Mouse (Mus musculus): ENCODE results near the gene Phtf2. TPM values are rescaled to one million over a fixed set of nuclear protein-coding genes. Genes with fewer than 3 reads are reported as not detected.
"Not testable (repeated sequence)": the region's sequence is repeated elsewhere in the genome, so short reads cannot be mapped to it uniquely, and the experiment has no call there.

Gene Phtf2
- polyA plus RNA-seq, 1 experiment from 2014 or later = 15.8 TPM

- H3K27ac ChIP-seq (ENCODE audit: low read length) = no peak overlapping the region
- 72% methylated on average over 4 of the region's 4 CpGs for WGBS
- ATAC-seq (ENCODE audit: low FRiP score, low TSS enrichment) = no peak
These were observed 161.6 kb downstream of the Phtf2 start for GRCm38 (mm10) chr5:20720201-20720900.

DNA sequence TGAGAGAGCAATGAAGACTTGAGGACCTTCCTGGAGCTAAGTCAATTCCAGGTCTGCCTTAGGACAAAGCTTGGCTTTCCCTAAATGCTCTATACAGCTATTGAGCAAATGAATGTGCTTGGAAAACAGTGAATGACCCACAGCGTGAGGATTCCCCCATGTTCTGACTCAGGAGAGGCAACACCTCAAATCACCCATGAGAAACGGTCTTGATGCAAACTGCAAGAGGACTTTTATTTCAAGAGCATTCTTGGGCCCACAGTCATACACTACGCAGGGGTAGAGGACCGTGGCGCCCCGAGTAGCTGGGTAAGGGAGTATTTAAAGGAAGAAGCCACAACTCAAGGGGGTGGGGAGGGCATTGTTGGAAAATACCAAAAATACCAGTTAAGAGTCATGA lies 165.9 kb downstream of the Phtf2 start:
- not testable (repeated sequence) for H3K27me3 ChIP-seq (ENCODE audit: insufficient read depth, low read length); H3K4me2 ChIP-seq (replicated peaks; ENCODE audit: low read depth, low read length); H3K9ac ChIP-seq (replicated peaks; ENCODE audit: low read length); H3K36me3 ChIP-seq (ENCODE audit: insufficient read depth, low read length); H3K4me1 ChIP-seq (ENCODE audit: insufficient read depth, low read length); H3K4me3 ChIP-seq (ENCODE audit: low read length); H3K9me3 ChIP-seq (ENCODE audit: low read length); ATAC-seq (ENCODE audit: low FRiP score, low TSS enrichment); H3K27ac ChIP-seq (ENCODE audit: low read length)
- 91% methylated on average over 6 of the region's 6 CpGs for WGBS

More at GRCm38 (mm10) chr5:20720201-20720900, 161.6 kb downstream of the Phtf2 start:
- H3K9ac ChIP-seq (replicated peaks; ENCODE audit: low read length) = no peak overlapping the region
- H3K4me3 ChIP-seq (ENCODE audit: low read length) = no peak overlapping the region
- H3K4me1 ChIP-seq (ENCODE audit: insufficient read depth, low read length) = no peaks in the 10 kb centered on the region
- no peaks in the 10 kb centered on the region for H3K27me3 ChIP-seq (ENCODE audit: insufficient read depth, low read length)
- H3K9me3 ChIP-seq (ENCODE audit: low read length) = no peaks in the 10 kb centered on the region
- no peaks in the 10 kb centered on the region for H3K36me3 ChIP-seq (ENCODE audit: insufficient read depth, low read length)
- H3K4me2 ChIP-seq (replicated peaks; ENCODE audit: low read depth, low read length) = no peak overlapping the region

DNA sequence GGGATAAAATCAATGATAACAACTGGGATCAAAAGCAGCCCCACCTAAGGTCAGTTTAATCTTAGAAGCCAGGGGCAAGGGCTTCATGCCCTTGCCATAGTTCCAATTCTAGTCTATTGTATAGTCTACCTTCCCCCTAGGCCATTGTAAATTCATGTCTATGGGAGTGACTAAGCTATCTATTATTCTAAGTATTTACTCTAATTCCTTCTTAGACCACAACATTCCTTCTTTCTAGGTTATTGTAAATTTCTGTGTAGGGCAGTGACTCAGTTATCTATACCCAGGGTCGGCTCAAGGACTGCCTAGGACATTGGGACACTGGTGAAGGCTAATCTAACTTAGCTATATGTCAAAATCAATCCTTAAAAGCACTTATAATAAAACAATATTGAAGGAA lies 167.3 kb downstream of the Phtf2 start:
- not testable (repeated sequence) for H3K9ac ChIP-seq (replicated peaks; ENCODE audit: low read length); H3K4me2 ChIP-seq (replicated peaks; ENCODE audit: low read depth, low read length); H3K9me3 ChIP-seq (ENCODE audit: low read length); H3K4me3 ChIP-seq (ENCODE audit: low read length); H3K4me1 ChIP-seq (ENCODE audit: insufficient read depth, low read length); ATAC-seq (ENCODE audit: low FRiP score, low TSS enrichment); H3K27ac ChIP-seq (ENCODE audit: low read length); H3K27me3 ChIP-seq (ENCODE audit: insufficient read depth, low read length); H3K36me3 ChIP-seq (ENCODE audit: insufficient read depth, low read length)
- 94% methylated on average over 1 of the region's 1 CpGs for WGBS

DNA sequence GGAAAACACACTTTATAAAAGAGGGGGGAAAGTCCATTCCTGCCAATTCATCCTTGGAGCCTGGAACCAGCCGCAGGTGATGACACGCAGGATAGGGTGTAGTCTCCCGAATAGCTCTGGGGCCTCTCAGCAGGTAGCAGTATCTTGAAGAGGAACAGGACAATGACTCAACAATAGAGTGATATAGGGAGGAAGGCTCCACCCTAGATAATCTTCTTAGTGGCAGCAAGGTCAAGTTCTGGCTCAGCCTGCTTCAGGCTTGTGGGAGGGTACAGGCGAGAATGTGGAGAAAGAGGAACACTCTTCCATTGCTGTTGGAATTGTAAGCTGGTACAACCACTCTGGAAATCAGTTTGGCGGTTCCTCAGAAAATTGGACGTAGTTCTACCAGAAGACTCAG lies 171.1 kb downstream of the Phtf2 start:
- not testable (repeated sequence) for H3K4me1 ChIP-seq (ENCODE audit: insufficient read depth, low read length); H3K27me3 ChIP-seq (ENCODE audit: insufficient read depth, low read length); H3K4me3 ChIP-seq (ENCODE audit: low read length); ATAC-seq (ENCODE audit: low FRiP score, low TSS enrichment); H3K27ac ChIP-seq (ENCODE audit: low read length); H3K36me3 ChIP-seq (ENCODE audit: insufficient read depth, low read length); H3K9ac ChIP-seq (replicated peaks; ENCODE audit: low read length); H3K4me2 ChIP-seq (replicated peaks; ENCODE audit: low read depth, low read length); H3K9me3 ChIP-seq (ENCODE audit: low read length)
- WGBS = 91% methylated on average over 6 of the region's 6 CpGs

Other genes starting within 250 kb of the Phtf2 start
- gene Tmem60, start 67 bp upstream of the Phtf2 start, polyA plus RNA-seq (2015; fragmentation: Nextera tagmentation; extraction: Ambion mirVana) = 52.9 and 53.9 TPM in 2 replicates
- gene Rsbn1l, start 74.3 kb upstream of the Phtf2 start, polyA plus RNA-seq (2015; fragmentation: Nextera tagmentation; extraction: Ambion mirVana) = 4.5 and 5.6 TPM in 2 replicates
- gene Ptpn12, start 173.8 kb upstream of the Phtf2 start, polyA plus RNA-seq (2015; fragmentation: Nextera tagmentation; extraction: Ambion mirVana) = 23.0 and 25.1 TPM in 2 replicates

Measured in kidney, embryonic 16.5 days (tissue).